Mouse (Mus musculus): ENCODE data around the gene Trim69. TPM values are rescaled to one million over a fixed set of nuclear protein-coding genes. Genes with fewer than 3 reads are reported as not detected.

Gene Trim69
- polyA plus RNA-seq, 1 experiment from 2014 or later: not detected

DNA sequence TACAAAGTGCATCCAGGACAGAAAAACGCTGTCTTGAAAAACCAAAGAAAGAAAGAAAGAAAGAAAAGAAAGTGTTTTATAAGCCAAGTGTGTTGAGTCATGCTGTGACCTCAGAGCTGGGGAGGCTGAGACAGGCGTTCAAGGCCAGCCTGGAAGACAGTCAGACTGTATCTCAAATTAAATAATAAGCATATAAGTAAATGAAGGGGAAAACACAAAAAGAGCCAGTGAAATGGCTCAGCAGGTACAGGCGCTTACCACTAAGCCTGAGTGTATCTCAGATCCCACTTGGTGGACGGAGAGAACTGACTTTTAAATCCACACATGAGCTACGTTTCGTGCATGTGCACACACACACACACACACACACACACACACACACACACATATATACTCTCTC lies 11.2 kb upstream of the Trim69 start:
- no peaks in the 10 kb centered on the region for H3K9me3 ChIP-seq (ENCODE audit: control insufficient read depth, low read length)
- ATAC-seq (ENCODE audit: low FRiP score, low TSS enrichment): no peak
- WGBS: 93% methylated on average over 6 of the region's 6 CpGs
- no peaks in the 10 kb centered on the region for H3K27me3 ChIP-seq (ENCODE audit: control insufficient read depth, insufficient read depth, low read length)
- 0 out of 2 replicates have a peak, but pooled peaks cover 8% of the 10 kb centered on the region for H3K4me1 ChIP-seq (ENCODE audit: control insufficient read depth, insufficient read depth, low read length)
- peaks cover 10% of the 10 kb centered on the region; the same call in 1 of the 2 replicates for H3K36me3 ChIP-seq (ENCODE audit: control insufficient read depth, insufficient read depth, low read length)
- no peak overlapping the region for H3K4me3 ChIP-seq (ENCODE audit: low read length)
- no peak overlapping the region for H3K27ac ChIP-seq (ENCODE audit: low read depth, low read length)
- H3K4me2 ChIP-seq (replicated peaks; ENCODE audit: low read depth, low read length): no peak overlapping the region
- no peak overlapping the region for H3K9ac ChIP-seq (ENCODE audit: low read depth, low read length)

DNA sequence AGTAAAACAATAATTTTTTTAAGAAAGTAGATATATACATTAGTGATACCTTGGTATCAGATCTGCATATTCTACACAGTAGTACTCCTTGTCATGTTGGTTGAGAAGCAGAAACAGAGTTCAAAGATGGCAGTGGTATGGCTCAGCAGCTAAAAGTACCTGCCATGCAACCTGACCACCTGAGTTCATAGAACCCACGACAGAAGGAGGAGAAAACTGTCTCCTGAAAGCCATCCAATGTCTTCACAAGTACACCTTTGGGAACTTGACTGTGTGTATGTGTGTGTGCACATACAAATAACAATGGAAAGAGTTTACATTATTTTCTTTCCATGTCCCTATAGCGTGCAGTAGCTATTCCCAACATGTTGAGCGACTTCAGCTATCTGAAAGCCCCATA lies 10.8 kb upstream of the Trim69 start:
- Histone ChIP-seq H3K36me3 (ENCODE audit: control insufficient read depth, insufficient read depth, low read length) (peaks cover 10% of the 10 kb centered on the region; the same call in 1 of the 2 replicates), H3K27ac (ENCODE audit: low read depth, low read length) (no peak overlapping the region), H3K4me3 (ENCODE audit: low read length) (no peak overlapping the region), H3K9me3 (ENCODE audit: control insufficient read depth, low read length) (no peaks in the 10 kb centered on the region), H3K4me2 (replicated peaks; ENCODE audit: low read depth, low read length) (no peak overlapping the region), H3K4me1 (ENCODE audit: control insufficient read depth, insufficient read depth, low read length) (0 out of 2 replicates have a peak, but pooled peaks cover 8% of the 10 kb centered on the region), H3K27me3 (ENCODE audit: control insufficient read depth, insufficient read depth, low read length) (no peaks in the 10 kb centered on the region), H3K9ac (ENCODE audit: low read depth, low read length) (no peak overlapping the region)
- ATAC-seq (ENCODE audit: low FRiP score, low TSS enrichment): no peak
- WGBS: 73% methylated on average over 3 of the region's 3 CpGs

DNA sequence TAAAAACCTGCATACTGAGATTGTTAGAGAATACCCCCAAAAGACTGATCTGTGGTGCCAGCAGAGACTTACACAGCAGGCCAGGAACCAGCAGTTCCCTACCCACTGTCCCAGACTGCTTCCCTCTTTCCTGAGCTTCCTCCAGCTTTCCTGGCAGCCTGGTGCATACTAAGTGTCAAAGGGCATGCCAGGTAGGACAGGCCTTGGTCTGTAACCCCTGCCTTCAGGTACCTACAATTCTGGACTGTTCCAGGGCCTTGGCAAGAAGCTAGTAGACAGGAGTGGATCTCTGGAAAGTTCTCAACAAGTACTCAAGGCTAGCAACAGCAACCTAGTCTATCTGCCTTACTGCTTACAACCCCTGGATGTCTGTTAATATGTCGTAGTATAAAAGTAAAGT lies 9.3 kb upstream of the Trim69 start:
- H3K9me3 ChIP-seq (ENCODE audit: control insufficient read depth, low read length): no peaks in the 10 kb centered on the region
- WGBS: 100% methylated on average over 1 of the region's 1 CpGs
- H3K4me1 ChIP-seq (ENCODE audit: control insufficient read depth, insufficient read depth, low read length): 0 out of 2 replicates have a peak, but pooled peaks cover 8% of the 10 kb centered on the region
- no peak overlapping the region for H3K4me3 ChIP-seq (ENCODE audit: low read length)
- H3K4me2 ChIP-seq (replicated peaks; ENCODE audit: low read depth, low read length): no peak overlapping the region
- no peaks in the 10 kb centered on the region for H3K27me3 ChIP-seq (ENCODE audit: control insufficient read depth, insufficient read depth, low read length)
- H3K9ac ChIP-seq (ENCODE audit: low read depth, low read length): no peak overlapping the region
- peaks cover 10% of the 10 kb centered on the region; the same call in 1 of the 2 replicates for H3K36me3 ChIP-seq (ENCODE audit: control insufficient read depth, insufficient read depth, low read length)
- H3K27ac ChIP-seq (ENCODE audit: low read depth, low read length): no peak overlapping the region
- no peak for ATAC-seq (ENCODE audit: low FRiP score, low TSS enrichment)

DNA sequence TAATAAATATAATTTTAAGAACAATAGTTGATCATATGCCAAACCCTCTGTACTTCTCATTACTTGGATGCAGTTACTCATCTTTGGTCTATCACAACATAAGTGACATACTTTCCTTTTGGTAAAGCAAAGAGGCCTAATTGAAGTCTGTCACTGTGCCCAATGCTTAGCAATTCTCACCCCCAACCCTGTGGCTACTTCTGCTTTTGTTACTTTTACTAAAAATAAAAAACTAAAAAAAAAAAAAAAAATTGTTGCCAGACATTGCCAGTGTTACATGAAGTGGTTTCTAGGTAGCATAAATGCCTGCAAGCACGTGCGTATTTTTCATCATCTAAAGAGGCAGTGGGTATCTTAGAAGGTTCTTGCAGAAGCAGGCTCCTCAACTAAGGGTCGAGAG lies 7.7 kb upstream of the Trim69 start:
- H3K9ac ChIP-seq (ENCODE audit: low read depth, low read length): no peak overlapping the region
- no peak for ATAC-seq (ENCODE audit: low FRiP score, low TSS enrichment)
- H3K4me1 ChIP-seq (ENCODE audit: control insufficient read depth, insufficient read depth, low read length): 0 out of 2 replicates have a peak, but pooled peaks cover 8% of the 10 kb centered on the region
- H3K4me3 ChIP-seq (ENCODE audit: low read length): no peak overlapping the region
- WGBS: 90% methylated on average over 3 of the region's 3 CpGs
- no peak overlapping the region for H3K27ac ChIP-seq (ENCODE audit: low read depth, low read length)
- no peaks in the 10 kb centered on the region for H3K27me3 ChIP-seq (ENCODE audit: control insufficient read depth, insufficient read depth, low read length)
- peaks cover 10% of the 10 kb centered on the region; the same call in 1 of the 2 replicates for H3K36me3 ChIP-seq (ENCODE audit: control insufficient read depth, insufficient read depth, low read length)
- no peaks in the 10 kb centered on the region for H3K9me3 ChIP-seq (ENCODE audit: control insufficient read depth, low read length)
- no peak overlapping the region for H3K4me2 ChIP-seq (replicated peaks; ENCODE audit: low read depth, low read length)

DNA sequence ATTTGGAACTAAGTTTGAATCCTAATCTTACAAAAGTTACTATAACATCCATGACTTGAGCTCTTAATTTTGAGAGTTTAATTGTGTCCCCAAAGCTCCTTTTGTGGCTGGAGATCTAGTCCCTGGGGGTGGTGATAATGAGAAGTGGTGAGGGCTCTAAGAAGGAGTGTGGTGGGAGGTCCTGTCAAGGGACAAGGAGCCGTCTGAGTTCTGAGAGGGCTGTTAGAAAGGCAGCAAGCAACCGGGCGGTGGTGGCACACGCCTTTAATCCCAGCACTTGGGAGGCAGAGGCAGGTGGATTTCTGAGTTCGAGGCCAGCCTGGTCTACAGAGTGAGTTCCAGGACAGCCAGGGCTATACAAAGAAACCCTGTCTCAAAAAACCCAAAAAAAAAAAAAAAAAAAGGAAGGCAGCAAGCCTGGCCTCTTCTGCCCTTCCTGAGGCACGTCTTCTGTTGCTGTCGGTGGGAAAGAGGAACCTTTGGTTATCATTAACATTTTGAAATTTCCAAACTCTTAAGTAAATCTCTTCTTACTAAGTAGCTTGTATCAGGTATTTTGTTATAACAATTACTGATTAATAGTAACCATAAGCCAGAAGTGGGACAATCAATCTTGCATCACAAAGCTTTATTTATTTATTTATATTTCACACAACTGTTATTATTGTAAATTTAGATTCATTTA lies 6.7 kb upstream of the Trim69 start:
- Histone ChIP-seq H3K4me2 (replicated peaks; ENCODE audit: low read depth, low read length) (no peak overlapping the region), H3K4me1 (ENCODE audit: control insufficient read depth, insufficient read depth, low read length) (0 out of 2 replicates have a peak, but pooled peaks cover 3% of the 10 kb centered on the region), H3K9me3 (ENCODE audit: control insufficient read depth, low read length) (no peaks in the 10 kb centered on the region), H3K36me3 (ENCODE audit: control insufficient read depth, insufficient read depth, low read length) (peaks cover 10% of the 10 kb centered on the region; the same call in 1 of the 2 replicates), H3K9ac (ENCODE audit: low read depth, low read length) (no peak overlapping the region), H3K27me3 (ENCODE audit: control insufficient read depth, insufficient read depth, low read length) (no peaks in the 10 kb centered on the region), H3K27ac (ENCODE audit: low read depth, low read length) (no peak overlapping the region), H3K4me3 (ENCODE audit: low read length) (no peak overlapping the region)
- WGBS: 83% methylated on average over 7 of the region's 7 CpGs
- ATAC-seq (ENCODE audit: low FRiP score, low TSS enrichment): no peak

DNA sequence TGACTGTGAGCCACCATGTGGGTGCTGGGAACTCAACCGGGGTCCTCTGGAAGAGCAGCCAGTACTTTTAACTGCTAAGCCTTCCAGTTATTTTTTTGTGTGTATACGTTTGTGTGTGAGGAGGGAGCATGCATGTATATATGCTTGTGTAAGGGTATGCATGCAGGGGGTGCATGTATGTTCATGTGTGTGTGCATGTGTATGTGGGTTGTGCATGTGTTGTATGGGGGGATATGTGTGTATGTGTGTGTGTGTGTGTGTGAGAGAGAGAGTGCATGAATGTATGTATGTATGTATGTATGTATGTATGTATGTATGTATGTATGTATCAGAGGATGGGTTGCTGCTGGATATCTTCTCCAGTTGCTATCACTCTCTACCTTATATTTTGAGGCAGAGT lies 6.0 kb upstream of the Trim69 start:
- Histone ChIP-seq H3K4me2 (replicated peaks; ENCODE audit: low read depth, low read length) (no peak overlapping the region), H3K4me1 (ENCODE audit: control insufficient read depth, insufficient read depth, low read length) (no peaks in the 10 kb centered on the region), H3K27ac (ENCODE audit: low read depth, low read length) (no peak overlapping the region), H3K36me3 (ENCODE audit: control insufficient read depth, insufficient read depth, low read length) (peaks cover 10% of the 10 kb centered on the region; the same call in 1 of the 2 replicates), H3K27me3 (ENCODE audit: control insufficient read depth, insufficient read depth, low read length) (no peaks in the 10 kb centered on the region), H3K4me3 (ENCODE audit: low read length) (no peak overlapping the region), H3K9me3 (ENCODE audit: control insufficient read depth, low read length) (no peaks in the 10 kb centered on the region), H3K9ac (ENCODE audit: low read depth, low read length) (no peak overlapping the region)
- WGBS: 90% methylated on average over 2 of the region's 2 CpGs
- ATAC-seq (ENCODE audit: low FRiP score, low TSS enrichment): no peak

DNA sequence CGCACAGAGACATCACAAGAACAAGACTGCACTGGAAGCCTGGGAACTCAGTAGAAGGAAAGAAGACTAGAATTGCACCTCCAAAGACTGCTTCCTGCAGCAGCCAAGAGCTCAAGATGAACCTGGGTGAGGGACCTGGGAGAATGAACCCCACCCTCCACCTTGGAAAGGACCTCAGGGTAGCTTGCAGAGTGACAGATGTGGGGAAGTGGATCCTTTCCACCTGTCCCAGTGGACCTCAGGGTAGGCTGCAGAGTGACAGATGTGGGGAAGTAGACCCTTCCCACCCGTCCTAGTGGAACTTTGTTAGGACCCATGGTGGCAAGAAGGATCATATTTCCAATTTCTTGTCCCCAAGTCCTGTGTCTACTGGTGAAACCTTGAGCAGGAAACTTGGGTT lies 5.2 kb upstream of the Trim69 start:
- Histone ChIP-seq H3K27ac (ENCODE audit: low read depth, low read length) (no peak overlapping the region), H3K27me3 (ENCODE audit: control insufficient read depth, insufficient read depth, low read length) (no peaks in the 10 kb centered on the region)
- 81% methylated on average over 2 of the region's 2 CpGs for WGBS

DNA sequence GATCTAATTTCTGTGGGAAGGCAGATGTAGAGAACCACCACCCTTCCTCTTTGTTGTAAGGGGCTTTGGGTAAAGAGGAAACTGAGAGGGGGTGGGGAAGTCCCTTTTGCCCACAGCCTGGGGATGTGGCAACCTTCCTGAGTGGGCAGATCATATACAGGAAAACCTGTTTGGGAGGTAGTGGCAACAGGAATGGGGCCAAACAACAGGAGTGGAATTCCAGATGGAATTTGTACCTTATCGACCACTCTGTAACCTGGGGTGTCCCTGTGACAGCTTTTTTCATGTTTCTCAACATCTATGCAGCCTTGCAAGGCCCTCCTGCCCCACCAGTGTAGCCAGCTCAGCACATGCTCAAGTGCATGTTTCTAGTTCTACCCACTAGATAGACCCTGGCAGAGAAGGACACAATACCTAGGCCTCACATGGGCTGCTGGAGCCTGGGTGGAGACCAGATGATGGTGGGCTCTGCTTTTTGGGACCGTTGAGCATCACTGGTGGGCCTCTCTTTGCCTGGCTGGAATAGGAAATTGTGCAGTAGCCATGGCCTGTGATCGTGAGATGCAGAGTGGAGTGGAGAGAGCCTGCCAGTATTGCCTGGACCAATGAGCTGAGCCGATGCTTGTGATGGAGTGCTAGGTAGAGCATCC lies 4.3 kb upstream of the Trim69 start:
- Histone ChIP-seq H3K9ac (ENCODE audit: low read depth, low read length) (no peak overlapping the region), H3K27me3 (ENCODE audit: control insufficient read depth, insufficient read depth, low read length) (no peaks in the 10 kb centered on the region), H3K4me3 (ENCODE audit: low read length) (no peak overlapping the region), H3K27ac (ENCODE audit: low read depth, low read length) (no peak overlapping the region), H3K4me2 (replicated peaks; ENCODE audit: low read depth, low read length) (no peak overlapping the region), H3K9me3 (ENCODE audit: control insufficient read depth, low read length) (no peaks in the 10 kb centered on the region), H3K36me3 (ENCODE audit: control insufficient read depth, insufficient read depth, low read length) (peaks cover 10% of the 10 kb centered on the region; the same call in 1 of the 2 replicates), H3K4me1 (ENCODE audit: control insufficient read depth, insufficient read depth, low read length) (no peaks in the 10 kb centered on the region)
- ATAC-seq (ENCODE audit: low FRiP score, low TSS enrichment): no peak
- WGBS: 86% methylated on average over 4 of the region's 4 CpGs

More for the DNA sequence above, 5.2 kb upstream of the Trim69 start:
- Histone ChIP-seq H3K4me3 (ENCODE audit: low read length) (no peak overlapping the region), H3K9ac (ENCODE audit: low read depth, low read length) (no peak overlapping the region), H3K4me2 (replicated peaks; ENCODE audit: low read depth, low read length) (no peak overlapping the region), H3K36me3 (ENCODE audit: control insufficient read depth, insufficient read depth, low read length) (peaks cover 10% of the 10 kb centered on the region; the same call in 1 of the 2 replicates), H3K4me1 (ENCODE audit: control insufficient read depth, insufficient read depth, low read length) (no peaks in the 10 kb centered on the region), H3K9me3 (ENCODE audit: control insufficient read depth, low read length) (no peaks in the 10 kb centered on the region)
- no peak for ATAC-seq (ENCODE audit: low FRiP score, low TSS enrichment)

DNA sequence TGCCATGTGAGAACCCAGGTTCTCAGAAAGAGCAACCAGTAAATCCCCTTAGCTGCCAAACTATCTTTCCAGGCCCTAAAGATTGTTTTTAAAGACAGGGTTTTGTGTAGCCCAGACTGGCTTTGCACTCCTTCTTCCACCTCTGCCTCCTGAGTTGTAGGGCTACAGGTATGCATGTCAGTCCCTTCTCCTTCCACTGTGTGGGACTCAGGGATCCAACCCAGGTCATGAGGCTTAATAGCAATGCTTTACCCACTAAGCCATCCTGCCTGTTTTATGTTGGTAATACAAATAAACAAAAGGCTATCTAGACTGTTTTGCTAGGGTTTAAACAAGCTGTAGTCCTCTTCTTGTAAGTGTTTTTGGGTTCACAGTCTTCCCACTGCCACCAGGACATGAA lies 2.9 kb upstream of the Trim69 start:
- H3K4me3 ChIP-seq (ENCODE audit: low read length): no peak overlapping the region
- H3K9ac ChIP-seq (ENCODE audit: low read depth, low read length): no peak overlapping the region
- H3K4me1 ChIP-seq (ENCODE audit: control insufficient read depth, insufficient read depth, low read length): no peaks in the 10 kb centered on the region
- no peak overlapping the region for H3K4me2 ChIP-seq (replicated peaks; ENCODE audit: low read depth, low read length)
- no peak overlapping the region for H3K27ac ChIP-seq (ENCODE audit: low read depth, low read length)
- no peaks in the 10 kb centered on the region; the same call in 1 of the 2 replicates for H3K36me3 ChIP-seq (ENCODE audit: control insufficient read depth, insufficient read depth, low read length)
- ATAC-seq (ENCODE audit: low FRiP score, low TSS enrichment): no peak
- H3K27me3 ChIP-seq (ENCODE audit: control insufficient read depth, insufficient read depth, low read length): no peaks in the 10 kb centered on the region
- no peaks in the 10 kb centered on the region for H3K9me3 ChIP-seq (ENCODE audit: control insufficient read depth, low read length)

Measured in kidney, embryonic 14.5 days (tissue).